Mouse (Mus musculus): Measurements from ENCODE around the gene Fnbp1l.

Fnbp1l gene

DNA sequence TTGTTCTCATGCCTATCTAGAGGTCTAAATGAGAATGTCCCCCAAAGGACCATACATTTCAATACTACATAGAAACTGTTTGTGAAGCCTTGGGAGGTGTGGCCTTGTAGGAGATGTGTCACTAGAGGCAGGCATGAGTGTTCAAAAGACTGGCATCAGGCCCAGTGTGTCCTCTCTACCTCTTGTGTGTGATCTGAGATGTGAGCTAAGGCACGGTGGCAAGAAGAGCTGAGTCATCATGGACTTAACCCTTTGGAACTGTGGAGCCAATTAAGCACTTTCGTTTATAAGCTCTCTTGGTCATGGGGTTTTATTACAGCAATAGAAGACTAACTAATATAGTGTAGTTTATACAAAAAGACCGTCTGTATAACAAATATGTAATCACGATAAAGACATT, 16.3 kb downstream of the Fnbp1l start:
- no peak for DNase-seq

DNA sequence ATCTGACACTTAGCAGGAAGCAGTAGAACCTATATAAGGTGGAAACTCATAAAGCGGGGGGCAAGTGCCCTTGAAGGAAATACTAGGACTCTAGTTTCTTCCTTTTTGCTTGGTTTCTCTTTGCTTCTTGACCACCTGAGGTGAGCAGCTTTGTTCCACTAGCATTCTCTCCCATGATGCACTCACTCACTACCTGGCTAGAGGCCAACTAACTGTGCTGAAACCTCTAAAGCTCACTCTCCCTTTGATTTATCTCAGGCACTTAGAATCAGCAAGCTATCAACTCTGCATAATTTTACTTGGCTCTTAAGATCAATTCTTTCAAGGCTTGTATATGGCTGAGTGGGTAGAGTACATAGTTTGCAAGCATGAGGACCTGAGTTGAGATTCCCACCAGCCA, 17.1 kb downstream of the Fnbp1l start:
- no peak for DNase-seq

DNA sequence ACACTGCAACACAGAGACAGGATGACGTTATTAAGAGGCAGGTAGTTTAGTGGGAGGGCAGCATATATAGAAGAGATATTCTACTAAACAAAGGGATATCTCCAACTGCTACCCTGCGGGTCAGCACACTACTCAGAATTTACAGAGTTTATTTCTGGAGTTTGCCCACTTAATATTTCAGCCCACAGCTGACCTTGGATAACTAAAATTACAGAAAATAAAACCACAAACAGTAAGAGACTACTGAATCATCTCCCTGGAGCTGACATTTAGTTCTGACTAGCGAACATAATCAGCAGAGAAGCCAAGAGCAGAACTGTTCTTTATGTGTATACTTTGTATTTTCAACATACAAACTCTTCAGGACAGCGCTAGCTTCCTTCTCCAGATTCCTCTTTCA, 20.2 kb downstream of the Fnbp1l start:
- no peak for DNase-seq

DNA sequence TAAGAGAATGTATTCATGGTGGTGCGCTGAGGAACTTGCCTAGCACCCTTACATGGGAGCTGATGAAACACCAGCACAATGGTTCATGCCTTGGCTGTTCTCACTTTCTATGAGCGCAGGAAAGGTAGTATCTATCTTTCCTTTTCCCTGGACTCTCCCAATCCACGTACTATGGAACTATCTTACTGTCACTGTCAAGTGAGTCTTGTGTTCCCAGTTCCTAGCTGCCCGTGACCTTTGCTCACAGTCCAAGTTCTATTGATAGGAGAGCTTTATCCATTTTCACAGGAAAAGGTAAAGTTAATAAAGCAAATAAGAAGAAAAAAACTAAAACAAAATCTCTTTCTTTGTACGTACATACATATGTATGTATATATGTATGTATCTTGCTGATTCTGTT, 28.7 kb downstream of the Fnbp1l start:
- no peak for DNase-seq

DNA sequence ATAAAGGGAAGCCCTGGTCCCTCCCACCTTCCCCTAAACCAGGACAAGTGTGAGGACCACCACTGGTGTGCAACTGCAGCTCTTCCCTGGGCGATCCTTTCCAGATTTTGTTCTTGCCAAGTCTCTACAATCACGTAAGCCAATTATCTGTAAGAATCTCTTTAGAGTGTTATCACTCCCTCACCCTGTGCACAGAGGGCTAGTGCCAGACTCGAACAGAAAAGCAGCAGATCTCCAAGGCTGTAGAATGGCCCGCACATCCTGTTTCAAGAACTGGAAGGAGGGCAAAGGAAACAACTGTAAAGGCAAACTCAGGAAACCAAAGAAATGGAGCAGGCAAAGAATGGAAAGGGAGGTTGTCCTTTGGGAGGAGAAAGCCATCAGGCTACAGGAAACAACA, 29.2 kb downstream of the Fnbp1l start:
- no peak for DNase-seq

DNA sequence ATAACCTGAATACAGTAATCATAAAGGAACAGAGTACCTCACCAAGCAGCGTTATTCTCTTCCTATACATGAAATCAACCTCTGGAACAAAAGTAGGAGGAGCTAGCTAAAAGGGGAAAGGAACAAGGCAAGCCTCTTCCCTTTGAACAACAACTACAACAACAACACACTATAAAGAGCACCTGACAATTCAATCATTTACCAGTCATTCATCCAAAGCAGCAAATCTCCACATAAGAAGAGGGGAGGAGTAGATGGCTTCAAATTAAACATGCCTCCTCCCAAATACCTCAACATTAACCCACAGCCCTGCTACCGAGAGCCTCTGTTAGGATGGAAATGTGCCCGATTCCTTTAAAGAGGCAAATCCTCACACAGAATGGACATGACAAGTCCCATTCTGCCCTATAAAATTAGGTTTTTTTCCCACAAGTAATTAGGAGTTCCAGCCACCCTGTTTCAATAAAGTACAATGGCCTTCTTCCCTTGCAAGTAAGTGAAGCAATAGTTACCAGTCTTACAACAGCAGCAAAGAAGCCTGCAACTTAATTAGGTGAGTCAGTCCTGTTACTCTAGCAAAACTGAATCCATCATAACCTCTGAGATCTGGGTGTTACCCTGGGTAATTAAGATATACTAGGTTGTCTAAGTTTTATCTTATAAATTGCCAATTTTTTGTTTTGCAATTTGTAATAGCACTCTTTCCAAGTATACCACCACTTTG, 32.4 kb downstream of the Fnbp1l start:
- DNase-seq = peak; percentile 17

DNA sequence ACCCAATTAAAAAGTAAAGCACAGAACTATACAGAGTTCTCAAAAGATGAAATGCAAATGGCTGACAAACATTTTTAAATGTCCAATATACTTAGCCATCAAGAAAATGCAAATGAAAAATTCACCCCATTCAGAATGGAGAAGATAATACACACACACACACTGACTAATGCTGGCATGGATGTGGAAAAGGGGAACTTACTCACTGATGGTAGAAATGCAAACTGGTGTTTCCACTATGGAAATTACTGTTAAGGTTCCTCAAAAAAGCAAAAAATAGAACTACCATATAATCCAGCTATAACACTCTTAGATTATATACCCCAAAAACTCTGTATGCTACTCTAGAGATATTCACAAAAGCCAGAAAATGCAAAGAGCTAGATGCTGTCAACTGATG, 42.2 kb downstream of the Fnbp1l start:
- DNase-seq = no peak

DNA sequence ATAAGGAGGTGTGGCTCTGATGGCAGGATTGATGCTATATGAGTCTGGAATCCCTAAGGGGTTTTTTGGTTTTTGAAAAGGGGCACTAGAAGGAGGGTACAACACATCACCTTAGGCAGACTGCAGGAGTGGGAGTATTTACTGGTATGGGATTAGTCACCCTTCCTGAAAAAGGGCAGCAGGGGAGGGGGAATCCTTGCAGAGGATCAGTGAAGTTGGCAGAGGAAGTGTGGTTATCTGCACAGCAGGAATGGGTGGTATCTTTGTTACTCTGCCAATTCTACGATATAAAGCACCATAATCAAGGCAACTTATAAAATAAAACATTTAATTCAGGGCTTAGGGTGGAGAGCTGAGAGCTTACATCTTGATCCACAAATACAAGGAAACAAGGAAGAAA, 44.6 kb downstream of the Fnbp1l start:
- no peak for DNase-seq

DNA sequence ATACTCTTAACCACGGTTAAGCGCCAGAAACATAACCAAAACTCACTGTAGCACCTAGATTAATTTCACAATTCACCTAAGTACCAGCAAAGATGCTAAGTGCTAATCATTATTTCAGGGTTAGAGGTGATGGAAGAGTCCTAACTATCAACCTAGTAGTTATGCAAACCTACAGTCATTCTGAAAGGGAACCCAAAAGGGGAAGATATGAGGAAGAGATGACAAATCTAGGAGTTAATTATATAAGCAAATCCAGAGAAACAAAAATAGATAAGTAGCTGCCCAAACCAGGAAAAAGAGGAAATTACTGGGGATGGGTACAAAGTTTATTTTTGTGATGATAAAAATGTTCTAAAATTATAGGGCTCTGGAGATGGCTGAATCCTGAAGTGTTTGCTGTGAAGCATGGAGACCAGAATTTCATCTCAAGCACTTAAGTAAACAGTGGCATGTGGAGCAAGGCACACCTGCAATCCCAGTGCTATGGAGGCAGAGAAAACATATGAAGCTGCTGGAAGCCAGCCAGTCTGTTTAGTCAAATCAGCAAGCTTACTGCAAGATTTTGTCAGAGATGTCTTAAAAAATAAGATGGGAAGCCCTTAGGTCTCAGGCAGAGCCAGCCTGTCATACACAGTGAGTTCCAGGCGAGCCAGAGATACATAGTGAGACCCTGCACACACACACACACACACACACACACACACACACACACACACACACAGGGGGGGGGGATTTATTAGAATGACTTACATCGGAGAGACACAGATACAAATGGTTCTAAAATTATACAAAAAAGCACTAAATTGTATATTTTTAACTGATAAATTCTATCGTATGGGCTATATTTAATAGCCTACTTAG, 45.9 kb downstream of the Fnbp1l start:
- DNase-seq = no peak

DNA sequence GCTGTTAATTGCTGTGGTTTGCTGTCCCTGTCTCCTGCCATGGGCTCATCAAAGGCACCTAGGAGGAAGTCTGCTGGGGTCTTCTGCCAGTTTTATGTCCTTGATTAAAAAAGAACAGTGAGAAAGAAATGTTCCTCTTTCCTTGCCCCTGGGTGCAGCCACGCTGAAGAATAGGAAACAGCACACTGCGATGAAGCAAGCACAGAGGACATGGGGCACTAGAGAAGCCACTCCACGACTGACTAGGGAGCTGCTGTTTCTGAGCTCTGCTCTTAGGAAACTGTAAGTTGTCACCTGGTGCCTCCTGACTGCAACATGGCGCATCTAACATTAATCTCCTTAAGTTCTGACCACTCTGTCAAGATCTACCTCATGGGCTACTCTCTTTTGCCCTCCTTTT, 53.0 kb downstream of the Fnbp1l start:
- no peak for DNase-seq

DNA sequence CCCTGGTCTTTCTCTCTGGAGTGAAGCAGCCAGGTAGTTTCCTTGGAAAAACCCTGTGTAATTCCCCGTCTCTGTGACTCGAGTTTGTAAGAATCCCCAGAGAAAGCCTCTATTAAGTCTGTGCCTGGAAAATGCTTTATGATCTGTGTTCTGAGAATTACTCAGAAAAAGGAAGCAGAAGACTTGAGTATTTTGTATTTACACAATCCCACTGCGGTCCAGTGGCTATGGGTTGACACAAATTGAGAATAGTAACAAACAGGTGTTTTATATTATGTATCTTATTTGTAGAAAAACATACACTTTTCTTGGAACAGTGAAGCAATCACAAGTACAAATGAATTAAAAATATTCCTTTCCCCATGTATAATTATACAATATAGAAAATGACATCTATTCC, 53.4 kb downstream of the Fnbp1l start:
- no peak for DNase-seq

DNA sequence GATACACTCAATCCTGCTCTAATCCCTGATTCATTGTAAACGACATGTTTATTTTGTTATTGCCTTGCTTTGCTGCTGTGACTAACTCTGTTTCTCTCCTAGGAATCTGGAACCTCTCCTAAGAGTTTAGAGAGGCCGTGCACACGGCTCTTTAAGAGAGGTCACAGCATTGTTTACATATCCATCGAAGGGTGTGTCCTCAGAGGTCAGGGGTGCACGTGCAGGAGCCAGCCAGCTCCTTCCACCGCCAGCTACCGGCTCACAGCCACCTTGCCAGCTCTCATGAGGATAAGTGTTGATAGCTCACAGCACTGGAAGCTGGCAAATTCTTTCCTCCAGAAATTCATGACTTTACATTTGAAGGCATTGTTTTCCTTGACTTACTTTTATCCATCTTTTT, 54.2 kb downstream of the Fnbp1l start:
- DNase-seq = peak; percentile 27

DNA sequence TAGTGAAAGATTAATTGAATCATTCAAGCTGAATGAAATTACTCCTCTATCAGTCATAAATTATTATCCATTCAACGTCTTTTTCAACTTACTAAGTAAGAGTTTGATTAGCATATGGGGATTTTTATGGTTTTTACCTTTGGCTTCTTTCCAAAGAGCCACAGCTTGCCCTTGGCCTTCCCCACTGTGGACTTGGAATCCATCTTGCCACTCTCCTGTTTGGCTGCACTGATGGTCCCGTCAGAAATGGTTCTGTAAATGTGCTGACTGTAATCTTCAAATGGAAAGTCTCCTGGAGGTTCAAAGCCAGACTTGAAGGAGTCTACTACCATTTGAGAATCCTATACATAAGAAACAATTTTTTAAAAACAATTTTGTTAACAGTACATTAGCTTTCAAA, 61.7 kb downstream of the Fnbp1l start:
- DNase-seq = no peak

DNA sequence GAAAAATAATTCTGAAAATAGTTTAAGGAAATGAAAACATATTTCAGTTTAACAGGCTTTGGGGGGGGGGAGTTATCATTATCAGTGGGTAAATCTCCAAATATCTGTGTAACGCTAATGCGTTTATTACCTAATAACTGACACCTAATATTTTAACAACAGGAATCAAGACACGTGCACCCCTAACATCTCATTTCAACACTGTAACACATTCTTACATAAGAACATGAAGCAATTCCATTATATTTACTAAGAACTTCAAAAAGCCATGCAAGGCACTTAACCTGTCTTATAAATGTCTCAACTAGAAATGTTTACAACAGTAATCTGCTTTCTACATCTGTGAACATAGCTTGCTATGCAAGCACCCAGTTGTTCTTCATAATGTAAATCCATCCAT, 68.3 kb downstream of the Fnbp1l start:
- no peak for DNase-seq

DNA sequence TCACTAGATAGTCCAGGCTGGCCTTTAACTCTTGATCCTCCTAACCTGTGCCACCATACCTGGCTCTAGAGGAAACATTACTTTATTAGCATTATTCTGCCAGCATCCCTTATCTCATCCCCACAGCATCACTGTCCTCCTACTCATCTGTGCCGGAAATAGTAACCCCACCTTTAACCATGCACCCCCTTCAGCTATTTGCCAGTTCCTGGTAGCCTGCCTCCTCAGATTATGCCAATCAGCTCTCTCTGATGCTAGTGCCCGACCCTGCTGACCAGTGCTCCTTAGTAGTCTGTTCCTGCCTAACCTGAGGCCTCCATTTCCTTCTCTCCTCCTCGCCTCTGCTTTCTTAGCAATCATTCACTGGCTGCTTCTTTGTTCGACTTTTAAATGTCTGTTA, 72.0 kb downstream of the Fnbp1l start:
- no peak for DNase-seq

DNA sequence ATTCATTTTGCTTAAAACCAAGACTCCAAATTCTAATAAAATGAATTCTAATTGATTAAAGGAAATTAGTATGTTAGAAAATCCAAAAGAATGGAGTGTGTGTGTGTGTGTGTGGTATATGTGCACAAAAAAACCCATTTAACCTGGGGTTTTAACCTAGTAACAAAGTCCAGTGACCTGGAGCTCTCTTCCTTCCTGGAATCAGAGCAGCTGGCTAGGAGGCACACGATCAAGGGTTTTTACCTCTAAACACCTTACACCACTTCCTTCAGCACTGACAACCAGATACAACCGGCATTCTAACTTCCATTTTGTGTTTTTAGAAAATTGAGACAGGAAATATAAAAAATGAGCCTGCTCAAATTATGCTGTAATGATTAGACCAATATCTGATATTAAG, 74.2 kb downstream of the Fnbp1l start:
- DNase-seq = no peak

DNA sequence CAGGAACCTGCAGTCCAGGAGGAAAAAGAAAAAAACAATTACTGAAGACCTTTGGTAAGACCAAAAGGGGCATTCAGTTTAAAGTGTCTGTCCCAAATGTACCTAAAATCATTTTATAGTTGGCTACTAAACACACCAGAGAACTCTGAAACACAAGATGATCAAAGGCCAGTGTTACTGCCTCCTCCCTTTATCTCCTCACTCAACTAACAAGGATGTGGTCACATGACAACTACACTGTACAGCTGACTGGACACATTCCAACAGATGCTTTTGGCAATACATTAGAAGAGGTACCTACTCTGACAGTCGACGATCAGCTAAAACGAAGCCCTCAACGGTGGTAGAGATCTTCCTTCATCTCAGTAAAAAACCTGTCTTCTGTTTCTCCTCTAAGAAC, 78.6 kb downstream of the Fnbp1l start:
- peak; percentile 28 for DNase-seq

DNA sequence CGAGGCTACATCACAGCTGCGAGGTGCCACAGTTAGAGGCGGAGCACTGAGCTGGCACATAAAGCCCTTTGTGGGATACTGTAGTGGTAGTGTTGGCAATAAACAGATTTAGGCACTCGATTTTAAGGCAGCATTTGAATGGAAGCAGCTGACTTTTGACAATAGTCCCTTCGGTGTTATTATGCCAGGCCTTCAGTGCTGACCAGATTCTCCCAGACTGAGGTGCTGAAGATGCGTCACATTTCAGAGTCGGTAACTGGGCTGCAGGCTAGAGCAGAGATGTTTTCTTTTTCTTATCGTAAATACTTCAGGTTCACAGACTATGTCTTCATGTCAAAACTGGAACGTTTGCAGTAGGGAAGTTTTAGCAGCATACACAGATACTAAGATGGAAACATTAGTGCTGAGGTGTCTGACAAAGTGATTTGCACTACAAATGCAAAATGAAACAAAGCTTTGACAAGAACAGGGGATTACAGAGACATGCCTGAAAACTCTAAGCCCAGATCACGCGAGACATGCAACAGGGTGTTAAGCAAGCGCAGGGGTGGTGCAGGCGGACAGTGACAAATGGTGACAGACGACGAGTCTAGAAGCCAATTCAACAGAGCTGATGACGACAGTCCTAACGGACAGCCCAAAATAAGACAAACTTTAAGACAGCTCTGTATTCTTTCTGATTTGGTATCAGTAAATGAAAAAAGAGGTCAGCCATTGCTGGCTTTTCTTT, 79.4 kb downstream of the Fnbp1l start:
- DNase-seq = no peak

DNA sequence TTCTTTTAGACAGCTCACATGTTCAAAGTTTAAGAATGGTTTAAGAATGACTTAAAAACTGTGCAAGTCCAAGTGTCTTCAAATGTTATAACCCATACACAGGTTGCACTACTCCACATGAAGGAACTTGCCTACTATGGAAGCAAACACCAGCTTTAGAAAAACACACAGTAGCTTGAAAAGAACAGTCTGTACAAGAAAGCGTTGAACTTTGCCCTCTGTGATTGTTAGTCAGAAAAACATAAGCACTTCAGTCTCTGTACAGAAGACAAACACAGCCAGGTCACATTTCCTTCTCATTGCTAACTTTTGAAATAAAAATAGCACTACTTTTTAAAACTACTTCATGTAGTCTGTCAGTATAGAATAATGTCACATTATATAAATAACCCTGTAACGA, 80.7 kb downstream of the Fnbp1l start:
- DNase-seq = peak; percentile 44

DNA sequence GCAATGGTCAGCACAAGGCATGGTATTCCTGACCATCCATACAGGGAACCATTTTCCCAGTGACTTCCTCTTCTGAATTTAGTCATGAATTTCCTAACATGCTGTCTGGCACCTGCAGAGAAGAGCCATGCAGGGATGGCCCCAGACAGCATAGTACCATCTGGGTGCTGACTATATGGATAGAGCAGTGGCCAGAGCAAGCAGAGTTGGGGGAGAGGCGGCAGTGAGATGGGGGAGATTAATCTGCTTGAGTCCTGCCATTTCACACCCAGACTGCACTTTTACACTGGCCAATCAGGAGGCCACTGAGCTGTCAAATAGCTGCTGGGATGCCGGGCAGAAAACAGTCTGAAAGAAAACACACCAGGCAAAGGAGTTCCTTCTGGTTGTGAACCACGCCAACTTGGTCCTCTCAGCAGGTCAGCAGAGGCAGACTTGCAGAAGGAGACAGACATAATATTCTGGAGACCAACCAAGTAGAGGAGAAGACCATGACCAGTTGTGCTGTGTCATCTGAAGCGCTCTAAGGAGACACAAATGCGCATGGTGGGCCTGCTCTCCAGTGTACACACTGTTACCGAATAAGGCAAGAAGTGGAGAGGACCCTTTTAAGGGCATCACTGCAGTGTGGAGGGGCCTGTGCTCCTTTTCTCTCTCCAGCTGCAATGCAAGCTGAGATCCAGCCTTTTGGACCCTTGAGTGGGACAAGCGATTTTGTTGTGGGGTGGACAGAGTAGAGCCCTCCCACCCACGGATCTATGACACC, 83.4 kb downstream of the Fnbp1l start:
- DNase-seq = no peak

DNA sequence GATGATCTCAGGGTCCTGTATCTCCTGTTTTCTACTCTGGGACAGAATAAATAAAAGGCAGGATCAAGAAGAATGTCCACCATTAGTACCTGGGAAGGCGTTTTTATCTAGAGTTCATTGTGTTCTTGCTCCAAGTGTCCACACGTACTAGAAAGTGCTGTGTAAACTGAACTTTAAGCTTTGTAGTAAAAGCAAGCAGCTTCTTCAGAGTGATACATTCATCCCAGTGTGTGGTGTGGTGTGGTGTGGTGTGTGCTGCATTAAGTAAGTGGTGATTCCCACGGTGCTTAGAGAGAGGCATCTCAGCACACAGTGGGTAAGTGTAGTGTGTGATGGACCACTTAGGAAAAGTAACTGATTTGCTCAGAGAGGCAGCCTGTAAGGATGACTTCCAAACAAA, 91.0 kb downstream of the Fnbp1l start:
- DNase-seq = no peak

DNA sequence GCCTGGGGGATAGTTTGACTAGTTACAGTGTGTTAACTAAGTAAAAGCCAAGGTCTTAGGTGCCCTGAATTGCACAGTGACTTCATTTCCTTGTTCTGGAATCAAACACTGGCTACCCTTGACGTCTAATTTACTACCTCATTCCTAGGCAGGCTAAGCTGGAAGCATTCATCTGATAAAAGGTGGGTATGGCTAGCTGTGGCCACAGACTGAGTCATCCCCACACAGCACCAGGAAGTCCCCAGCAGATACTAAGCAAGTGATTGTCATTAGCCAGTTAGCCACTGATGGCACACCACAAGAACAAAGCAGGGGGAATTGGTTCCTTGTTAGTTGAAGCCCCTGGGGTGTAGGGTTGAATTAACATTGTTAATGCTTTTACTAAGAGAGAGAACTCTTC, 98.2 kb downstream of the Fnbp1l start:
- no peak for DNase-seq

DNA sequence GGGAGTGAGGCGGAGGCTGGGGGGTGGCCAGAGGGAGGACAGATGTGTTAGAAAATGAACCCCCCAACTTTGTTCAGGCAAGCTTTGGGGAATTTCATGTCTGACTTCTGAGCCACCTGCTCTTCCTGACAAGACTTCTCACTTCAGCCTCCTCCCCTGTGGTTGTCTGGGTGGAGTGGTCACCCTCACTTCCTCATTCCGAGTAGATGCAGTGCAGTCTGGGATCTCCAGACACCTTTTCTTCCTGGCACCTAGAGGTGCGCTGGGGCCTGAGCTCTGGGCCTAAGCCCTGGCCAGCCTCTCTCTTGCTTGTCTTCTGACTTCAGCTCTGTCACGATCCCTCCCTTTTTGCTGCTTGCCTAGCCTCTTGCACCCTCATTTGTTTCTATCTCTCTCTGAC, 98.6 kb downstream of the Fnbp1l start:
- no peak for DNase-seq
